ENCODE assay signal across 16 mouse cellular contexts in genomic region chr3:75633635-75634034, GRCm38 (mm10).
DNase-seq lines count a peak whose midpoint lies in the region; ATAC-seq lines count a peak whose summit lies in the region.
"Had no signal": no experiment of that assay in that cellular context is flagged by ENCODE, and none has a peak within 500 bp of the region (broad histone marks: within the 10 kb centered on the region; RNA-seq: fewer than 3 reads in every experiment).

No protein-coding gene starts in this region.

- peak; percentile 55; the same call in 1 of the 2 replicates for ATAC-seq in midbrain, embryonic 12.5 days (ENCODE audit: low FRiP score, low read depth)
- ATAC-seq: CD4-positive, CD25-positive, alpha-beta regulatory T cell, adult 4 months; Patski had no signal

- no peak overlapping the region for H3K27ac ChIP-seq in embryonic facial prominence, embryonic 10.5 days (replicated peaks)
- 0 out of 2 replicates have a peak overlapping the region, but pooled peaks have one; percentile 25 for H3K27ac ChIP-seq in midbrain, embryonic 12.5 days (replicated peaks)
- H3K27ac ChIP-seq: embryonic facial prominence, embryonic 12.5 days; stomach, embryonic 15.5 days had no signal

- no peak overlapping the region for H3K4me3 ChIP-seq in embryonic facial prominence, embryonic 10.5 days
- no peak overlapping the region for H3K4me3 ChIP-seq in midbrain, embryonic 12.5 days
- H3K4me3 ChIP-seq: embryonic facial prominence, embryonic 12.5 days; stomach, embryonic 15.5 days had no signal

- WGBS in embryonic facial prominence, embryonic 10.5 days, result 46% methylated on average over 4 of the region's 4 CpGs
- WGBS in midbrain, embryonic 12.5 days, result 47% methylated on average over 4 of the region's 4 CpGs

- H3K36me3 ChIP-seq in embryonic facial prominence, embryonic 10.5 days (replicated peaks), result no peaks in the 10 kb centered on the region
- no peaks in the 10 kb centered on the region for H3K36me3 ChIP-seq in midbrain, embryonic 12.5 days
- H3K36me3 ChIP-seq: embryonic facial prominence, embryonic 12.5 days; stomach, embryonic 15.5 days had no signal

- DNase-seq in left cerebral cortex, postnatal 4 days, result peak; percentile 29
- DNase-seq in left cerebral cortex, postnatal 25 days (ENCODE audit: low spot score in 2 of 2), result no peak
- peak; percentile 16 for DNase-seq in embryonic facial prominence, embryonic 10.5 days (ENCODE audit: low spot score)
- DNase-seq in retina, postnatal 1 day, result peak; percentile 75
- DNase-seq in gastrocnemius, adult 8-10 months (ENCODE audit: low spot score in 2 of 2), result no peak
- DNase-seq in ovary, adult 18-20 months (ENCODE audit: low spot score), result no peak
- no peak for DNase-seq in gastrocnemius, postnatal 14 days
- DNase-seq: adrenal gland, postnatal 36 days; kidney, postnatal 14 days; layer of hippocampus, postnatal 36 days; thymus, postnatal 25 days had no signal

- peaks cover 6% of the 10 kb centered on the region for H3K4me1 ChIP-seq in embryonic facial prominence, embryonic 10.5 days
- no peaks in the 10 kb centered on the region for H3K4me1 ChIP-seq in midbrain, embryonic 12.5 days
- H3K4me1 ChIP-seq: stomach, embryonic 15.5 days had no signal

- no peak overlapping the region for H3K9ac ChIP-seq in midbrain, embryonic 12.5 days (replicated peaks)
- H3K9ac ChIP-seq: embryonic facial prominence, embryonic 12.5 days; stomach, embryonic 15.5 days had no signal

- H3K4me2 ChIP-seq in midbrain, embryonic 12.5 days (replicated peaks), result no peak overlapping the region
- H3K4me2 ChIP-seq: embryonic facial prominence, embryonic 12.5 days; stomach, embryonic 15.5 days had no signal

- H3K27me3 ChIP-seq in embryonic facial prominence, embryonic 10.5 days (replicated peaks; ENCODE audit: low read depth, poor library complexity, severe bottlenecking), result no peaks in the 10 kb centered on the region
- no peaks in the 10 kb centered on the region for H3K27me3 ChIP-seq in midbrain, embryonic 12.5 days
- H3K27me3 ChIP-seq: embryonic facial prominence, embryonic 12.5 days; stomach, embryonic 15.5 days had no signal

- H3K9me3 ChIP-seq in embryonic facial prominence, embryonic 10.5 days, result no peaks in the 10 kb centered on the region
- H3K9me3 ChIP-seq in midbrain, embryonic 12.5 days, result no peaks in the 10 kb centered on the region
- H3K9me3 ChIP-seq: embryonic facial prominence, embryonic 12.5 days; stomach, embryonic 15.5 days had no signal

- intact Hi-C loops in left cerebral cortex, postnatal 4 days (cut with DNase I), result no loop called here
- intact Hi-C loops in left cerebral cortex, postnatal 25 days (cut with DNase I), result no loop called here
- intact Hi-C loops in gastrocnemius, postnatal 14 days (cut with DNase I; ENCODE audit: low total_unique reads), result no loop called here

Comparison
In these comparisons a context has a peak if more than half of its experiments do, and no peak if none do; other contexts are left out.
1. DNase-seq: peak in left cerebral cortex, postnatal 4 days (single experiment), embryonic facial prominence, embryonic 10.5 days (single experiment) and retina, postnatal 1 day (single experiment); none in left cerebral cortex, postnatal 25 days (0 of 2), gastrocnemius, adult 8-10 months (0 of 2), ovary, adult 18-20 months (single experiment) and gastrocnemius, postnatal 14 days (single experiment).